Mouse (Mus musculus) adrenal gland, adult (tissue): ENCODE measurements around the gene Stx8.

Experiments used
- DNase-seq, 2 experiments: peaks; one replicate each; pipeline ENCODE4 v3.0.0; 2022 to 2023; ENCODE audit warnings: low spot score in 1 of 2; ENCODE audit not compliant: inconsistent age in 2 of 2

Gene Stx8

GRCm38 (mm10) chr11:68034422-68034821 lies 68.4 kb downstream of the Stx8 start:
- DNase-seq, result no peak

GRCm38 (mm10) chr11:68035303-68035891 lies 69.4 kb downstream of the Stx8 start:
- no peak for DNase-seq

- no peak for DNase-seq
Observed at GRCm38 (mm10) chr11:68036133-68036959, 70.4 kb downstream of the Stx8 start.

- no peak for DNase-seq
Observed at GRCm38 (mm10) chr11:68037093-68037492, 71.1 kb downstream of the Stx8 start.

- DNase-seq, result no peak
Observed at GRCm38 (mm10) chr11:68038101-68038500, 72.1 kb downstream of the Stx8 start.

- no peak for DNase-seq
Observed at GRCm38 (mm10) chr11:68044181-68044580, 78.2 kb downstream of the Stx8 start.

- peak in 1 of 2 experiments; percentile 59 for DNase-seq
Observed at GRCm38 (mm10) chr11:68046916-68047315, 80.9 kb downstream of the Stx8 start.

- peak in 1 of 2 experiments; percentile 47 for DNase-seq
Observed at GRCm38 (mm10) chr11:68049261-68050165, 83.5 kb downstream of the Stx8 start.

GRCm38 (mm10) chr11:68050725-68051124 lies 84.7 kb downstream of the Stx8 start:
- DNase-seq, result no peak

- peak in 1 of 2 experiments; percentile 52 for DNase-seq
Observed at GRCm38 (mm10) chr11:68051305-68051704, 85.3 kb downstream of the Stx8 start.

- peak in 1 of 2 experiments; percentile 77 for DNase-seq
Observed at GRCm38 (mm10) chr11:68058466-68059201, 92.6 kb downstream of the Stx8 start.

GRCm38 (mm10) chr11:68060651-68061050 lies 94.7 kb downstream of the Stx8 start:
- DNase-seq, result no peak

- DNase-seq, result no peak
Observed at GRCm38 (mm10) chr11:68062116-68062515, 96.1 kb downstream of the Stx8 start.

GRCm38 (mm10) chr11:68067806-68068205 lies 101.8 kb downstream of the Stx8 start:
- DNase-seq, result no peak

GRCm38 (mm10) chr11:68070086-68070485 lies 104.1 kb downstream of the Stx8 start:
- DNase-seq, result no peak

- no peak for DNase-seq
Observed at GRCm38 (mm10) chr11:68071836-68072235, 105.8 kb downstream of the Stx8 start.

GRCm38 (mm10) chr11:68072597-68073210 lies 106.7 kb downstream of the Stx8 start:
- no peak for DNase-seq

- peak in 1 of 2 experiments; percentile 31 for DNase-seq
Observed at GRCm38 (mm10) chr11:68074686-68075085, 108.7 kb downstream of the Stx8 start.

- no peak for DNase-seq
Observed at GRCm38 (mm10) chr11:68075331-68075730, 109.3 kb downstream of the Stx8 start.

- peak in 1 of 2 experiments; percentile 60 for DNase-seq
Observed at GRCm38 (mm10) chr11:68079756-68080155, 113.8 kb downstream of the Stx8 start.
